Mouse (Mus musculus) kidney, postnatal 14 days (tissue): Measurements from ENCODE around the gene Frem2.

ENCODE experiments used
- DNase-seq: peaks from one replicate; pipeline ENCODE4 v3.0.0; 2022; ENCODE audit warnings: mixed read lengths

The Frem2 gene

GRCm38 (mm10) chr3:53656878-53657561, at the start of gene Frem2:
TSS of gene Frem2 (minus strand) at chr3:53657355.
- DNase-seq = peak; percentile 90

- DNase-seq = peak; percentile 27
These were observed 48.9 kb upstream of the Frem2 start for GRCm38 (mm10) chr3:53705992-53706495.

- peak; percentile 39 for DNase-seq
These were observed 46.0 kb upstream of the Frem2 start for GRCm38 (mm10) chr3:53703126-53703505.

- no peak for DNase-seq
These were observed 45.4 kb upstream of the Frem2 start for GRCm38 (mm10) chr3:53702421-53703125.

- DNase-seq = no peak
These were observed 44.8 kb upstream of the Frem2 start for GRCm38 (mm10) chr3:53701940-53702339.

- DNase-seq = peak; percentile 53
These were observed 30.6 kb upstream of the Frem2 start for GRCm38 (mm10) chr3:53687776-53688175.

GRCm38 (mm10) chr3:53682244-53682643, 25.1 kb upstream of the Frem2 start:
- no peak for DNase-seq

- no peak for DNase-seq
These were observed 23.7 kb upstream of the Frem2 start for GRCm38 (mm10) chr3:53680816-53681215.

GRCm38 (mm10) chr3:53674225-53674624, 17.1 kb upstream of the Frem2 start:
- DNase-seq = no peak

- no peak for DNase-seq
These were observed 12.6 kb upstream of the Frem2 start for GRCm38 (mm10) chr3:53669736-53670135.

- DNase-seq = peak; percentile 70
These were observed 784 bp upstream of the Frem2 start for GRCm38 (mm10) chr3:53657744-53658534.

GRCm38 (mm10) chr3:53656328-53656877, 752 bp downstream of the Frem2 start:
- DNase-seq = peak; percentile 27

GRCm38 (mm10) chr3:53655343-53655742, 1.8 kb downstream of the Frem2 start:
- DNase-seq = no peak

GRCm38 (mm10) chr3:53650003-53650748, 7.0 kb downstream of the Frem2 start:
- peak; percentile 31 for DNase-seq

GRCm38 (mm10) chr3:53649425-53649824, 7.7 kb downstream of the Frem2 start:
- no peak for DNase-seq

GRCm38 (mm10) chr3:53648902-53649301, 8.3 kb downstream of the Frem2 start:
- DNase-seq = no peak

GRCm38 (mm10) chr3:53635948-53636347, 21.2 kb downstream of the Frem2 start:
- no peak for DNase-seq

- no peak for DNase-seq
These were observed 26.0 kb downstream of the Frem2 start for GRCm38 (mm10) chr3:53631126-53631525.

- DNase-seq = no peak
These were observed 26.5 kb downstream of the Frem2 start for GRCm38 (mm10) chr3:53630630-53631029.

GRCm38 (mm10) chr3:53629966-53630365, 27.2 kb downstream of the Frem2 start:
- DNase-seq = no peak

GRCm38 (mm10) chr3:53623222-53623621, 33.9 kb downstream of the Frem2 start:
- DNase-seq = no peak

- DNase-seq = no peak
These were observed 36.2 kb downstream of the Frem2 start for GRCm38 (mm10) chr3:53620978-53621377.
